Mouse (Mus musculus): ENCODE measurements around the gene Dip2b.

Dip2b gene

DNA sequence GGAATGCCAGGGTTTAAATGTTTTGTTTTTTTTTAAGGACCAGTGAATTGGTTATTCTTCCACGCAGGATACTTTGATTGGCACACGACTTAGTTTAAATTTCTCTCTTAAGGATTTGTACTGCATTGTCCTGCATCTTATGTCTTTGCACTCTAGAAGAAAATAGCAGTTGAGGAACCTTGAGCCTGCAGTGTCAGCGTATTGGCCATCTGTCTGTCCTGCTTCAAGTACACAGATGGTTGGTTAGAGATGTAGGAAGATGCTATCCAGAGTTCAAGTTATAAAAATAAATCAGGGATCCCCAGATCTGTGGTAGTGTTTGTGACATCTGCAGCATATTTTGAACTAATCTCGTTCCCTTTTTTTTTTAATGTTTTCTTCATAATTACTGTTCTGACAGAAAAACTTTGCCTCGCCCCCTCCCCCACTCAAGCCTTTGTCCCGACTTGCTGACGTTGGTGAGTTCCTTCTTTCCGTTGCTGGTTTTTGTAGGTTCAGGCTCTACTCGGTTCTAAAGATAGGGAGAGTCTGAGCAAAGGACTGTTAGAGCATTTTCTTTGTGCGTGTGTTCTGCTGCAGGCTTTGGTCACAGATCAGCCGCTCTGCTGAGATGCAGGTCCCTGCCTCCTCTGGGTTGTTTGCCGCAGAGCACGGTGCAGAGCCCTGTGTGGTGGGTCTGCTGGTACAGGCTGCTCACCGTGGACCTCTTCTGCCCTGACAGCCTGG lies 2.2 kb downstream of the Dip2b start:
- TF ChIP-seq GATA4 (IDR thresholded peaks at IDR 0.05; ENCODE audit: insufficient replicate concordance, low read length): no peak

DNA sequence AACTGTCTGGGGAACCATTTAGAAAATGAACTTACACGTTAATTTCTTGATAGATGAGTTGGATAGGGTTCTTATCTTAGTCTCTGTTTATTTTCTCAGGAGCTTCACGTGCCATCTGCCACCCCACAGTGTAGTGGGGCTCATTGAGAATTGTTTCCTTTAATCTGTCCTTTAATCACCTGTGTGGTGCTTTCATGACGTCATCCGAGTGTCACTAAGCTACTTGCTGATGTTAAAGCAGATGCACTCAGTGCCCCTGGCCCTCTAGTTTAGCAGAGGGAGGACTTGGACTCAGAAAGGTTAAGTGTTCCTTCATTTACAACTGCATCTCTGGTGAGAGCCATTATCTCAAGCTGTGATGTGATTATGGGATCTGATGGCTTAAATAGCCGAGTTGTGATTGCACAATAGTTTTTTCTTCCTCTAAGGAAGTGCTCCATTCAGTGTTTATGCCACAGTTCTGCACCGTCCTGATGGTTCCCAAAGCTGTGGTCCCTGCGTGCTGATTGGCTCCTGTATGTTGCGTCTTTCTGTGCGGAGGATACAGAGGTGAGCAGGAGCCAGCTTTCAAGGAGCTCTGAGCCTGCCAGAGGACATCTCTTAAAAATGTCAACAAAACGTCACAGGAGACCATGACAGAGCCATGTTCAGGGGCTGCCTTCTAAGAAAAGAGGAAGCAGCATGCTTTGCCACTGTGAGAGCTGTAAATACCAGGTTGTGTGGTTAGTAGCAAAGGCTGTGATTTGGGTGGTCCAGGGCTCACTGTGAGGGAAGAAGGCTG lies 3.0 kb downstream of the Dip2b start:
- TF ChIP-seq GATA4 (IDR thresholded peaks at IDR 0.05; ENCODE audit: insufficient replicate concordance, low read length): no peak

DNA sequence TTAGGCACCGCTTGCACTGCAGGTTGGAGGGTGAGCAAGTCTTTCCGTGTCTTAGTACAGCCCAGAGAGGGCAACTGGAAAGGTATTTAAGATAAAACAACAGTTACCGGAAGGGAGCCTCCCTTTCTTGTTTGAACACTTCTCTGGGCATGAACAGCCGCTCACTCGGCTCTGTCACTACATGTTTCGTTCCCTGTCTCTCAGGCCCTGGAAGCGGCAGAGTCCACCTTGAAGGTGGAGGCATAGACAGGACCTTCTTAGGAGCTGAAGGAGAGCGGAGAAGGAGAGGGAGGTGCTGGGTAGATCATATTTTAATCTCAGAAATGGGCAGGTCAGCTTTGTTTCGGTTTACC lies 3.6 kb downstream of the Dip2b start:
- TF ChIP-seq GATA4 (IDR thresholded peaks at IDR 0.05; ENCODE audit: insufficient replicate concordance, low read length): no peak

DNA sequence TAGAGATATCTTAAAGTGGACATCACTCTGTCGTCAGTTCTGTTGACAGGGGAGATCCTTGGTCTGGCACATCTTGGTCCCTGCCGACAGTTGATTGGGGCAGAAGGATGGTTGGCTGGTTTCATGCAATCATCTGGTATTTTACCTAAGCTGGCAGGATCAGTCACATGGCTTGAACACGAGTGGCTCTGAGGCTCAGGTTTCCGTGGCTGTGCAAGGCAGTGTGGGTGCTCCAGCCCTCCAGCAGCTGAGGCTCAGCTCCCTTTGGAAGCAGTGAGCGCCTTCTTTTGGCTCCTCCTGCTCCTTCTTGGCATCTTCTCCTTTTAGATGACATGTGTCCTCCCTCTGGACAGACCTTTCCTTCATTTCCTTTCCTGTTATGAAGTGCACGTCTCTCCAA lies 7.1 kb downstream of the Dip2b start:
- TF ChIP-seq GATA4 (IDR thresholded peaks at IDR 0.05; ENCODE audit: insufficient replicate concordance, low read length): no peak

DNA sequence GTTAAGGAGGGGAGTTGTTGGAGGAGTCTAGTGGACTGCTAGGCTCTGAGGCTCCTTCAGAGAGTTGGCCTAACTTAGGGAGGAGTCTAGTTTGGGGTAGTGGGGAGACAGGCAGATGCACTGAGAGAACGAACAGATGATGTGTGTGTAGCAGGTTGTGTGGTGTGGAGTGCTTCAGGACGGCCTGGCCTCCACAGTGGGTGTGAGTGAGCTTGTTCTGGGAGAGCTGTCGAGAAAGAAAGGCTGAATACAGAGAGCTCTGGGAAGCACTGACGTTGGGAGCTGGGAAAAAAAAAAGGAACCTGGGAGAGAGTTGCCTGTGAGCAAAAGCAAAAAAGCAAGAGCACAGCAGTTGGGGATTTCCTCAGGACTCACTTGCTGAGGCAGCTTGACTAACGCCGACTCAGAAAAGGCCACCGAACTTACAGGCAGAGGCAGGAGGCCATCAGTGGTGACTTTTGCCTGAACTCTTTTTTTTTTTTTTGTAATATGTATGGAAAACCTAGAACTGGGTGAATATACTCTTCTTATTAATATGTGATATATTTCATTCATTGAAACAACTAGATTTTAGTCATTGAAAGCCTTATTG lies 11.1 kb downstream of the Dip2b start:
- no peak for TF ChIP-seq GATA4 (IDR thresholded peaks at IDR 0.05; ENCODE audit: insufficient replicate concordance, low read length)

DNA sequence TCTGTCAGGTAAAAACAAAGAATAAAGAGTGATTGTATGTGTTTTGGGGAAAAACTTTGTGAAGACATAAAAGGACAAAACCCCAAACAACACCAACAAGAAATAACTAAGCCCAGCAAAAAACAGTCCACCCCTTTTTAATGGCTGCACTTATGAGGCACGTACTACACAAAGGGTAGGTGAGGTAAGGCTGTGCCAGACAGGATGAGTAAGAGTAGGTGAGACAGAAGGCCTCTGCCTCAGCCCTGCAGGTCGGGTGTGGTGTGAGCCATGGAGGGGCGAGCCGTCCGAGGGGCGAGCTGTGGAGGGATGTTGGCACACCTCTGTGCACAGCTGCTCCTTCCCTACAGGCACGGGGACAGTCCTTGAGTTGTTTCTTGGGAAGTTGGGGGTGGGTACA lies 12.5 kb downstream of the Dip2b start:
- TF ChIP-seq GATA4 (IDR thresholded peaks at IDR 0.05; ENCODE audit: insufficient replicate concordance, low read length): no peak

DNA sequence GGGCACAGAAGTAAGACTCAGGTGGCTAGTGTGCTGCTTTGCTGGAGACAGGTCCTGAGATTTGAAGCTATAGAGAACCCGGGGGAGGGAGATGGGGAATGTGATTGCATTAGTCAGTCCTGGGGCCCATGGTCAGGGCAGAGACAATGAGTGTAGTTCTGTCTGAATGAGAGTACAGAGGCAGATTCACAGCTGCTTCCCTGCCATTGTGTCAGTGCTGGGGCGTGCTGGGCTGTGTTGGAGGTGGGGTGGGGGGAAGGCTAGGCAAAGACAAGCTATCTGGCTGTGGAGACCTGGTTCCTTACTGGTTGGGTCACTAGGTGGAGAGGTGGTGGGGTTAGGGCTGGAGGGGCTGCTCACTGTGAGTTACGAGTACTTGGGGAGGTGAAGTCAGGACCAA lies 14.3 kb downstream of the Dip2b start:
- TF ChIP-seq GATA4 (IDR thresholded peaks at IDR 0.05; ENCODE audit: insufficient replicate concordance, low read length): no peak

DNA sequence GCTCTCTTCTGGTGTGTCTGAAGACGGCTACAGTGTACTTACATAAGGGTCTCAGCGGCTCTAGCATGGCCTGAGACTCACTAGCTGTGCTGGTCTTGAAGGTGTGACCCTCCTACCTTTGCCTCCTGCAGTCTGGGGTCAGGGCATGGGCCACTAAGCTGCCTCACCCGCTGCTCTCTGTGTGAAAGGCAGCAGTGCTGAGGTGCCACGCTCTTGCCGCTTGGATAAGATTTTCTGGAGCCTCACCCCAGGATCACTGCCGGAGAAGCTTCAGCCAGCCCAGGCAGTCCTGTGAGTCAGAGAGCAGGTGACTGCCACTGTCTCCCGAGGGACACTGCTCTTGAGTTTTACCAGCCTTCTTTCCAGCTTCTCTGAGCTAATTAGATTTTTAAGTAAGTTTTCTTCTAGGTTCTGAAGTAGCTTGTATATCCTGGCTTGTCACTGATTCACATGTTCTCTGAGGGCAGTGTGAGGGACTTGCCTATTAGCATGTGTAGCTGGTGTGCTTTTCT lies 18.0 kb downstream of the Dip2b start:
- TF ChIP-seq GATA4 (IDR thresholded peaks at IDR 0.05; ENCODE audit: insufficient replicate concordance, low read length): no peak

DNA sequence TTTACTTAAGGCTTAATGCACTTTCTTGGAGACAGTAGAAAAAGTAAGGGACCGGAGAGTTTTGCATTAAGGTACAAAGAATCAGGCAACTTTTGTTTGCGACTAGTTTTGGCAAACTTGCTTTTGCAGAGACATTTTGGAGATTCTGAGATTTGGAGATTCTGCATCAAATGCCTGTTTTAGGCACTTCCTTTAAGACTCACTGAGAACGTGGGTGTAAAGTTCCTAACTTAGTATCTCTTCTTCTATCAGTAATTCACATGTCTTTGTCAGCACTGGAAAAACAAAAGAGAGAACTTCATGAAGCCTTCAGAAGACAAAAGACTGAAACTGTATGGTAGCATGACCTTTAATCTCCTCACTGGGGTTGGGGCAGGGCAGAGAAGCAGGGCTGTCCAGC lies 19.2 kb downstream of the Dip2b start:
- TF ChIP-seq GATA4 (IDR thresholded peaks at IDR 0.05; ENCODE audit: insufficient replicate concordance, low read length): no peak

DNA sequence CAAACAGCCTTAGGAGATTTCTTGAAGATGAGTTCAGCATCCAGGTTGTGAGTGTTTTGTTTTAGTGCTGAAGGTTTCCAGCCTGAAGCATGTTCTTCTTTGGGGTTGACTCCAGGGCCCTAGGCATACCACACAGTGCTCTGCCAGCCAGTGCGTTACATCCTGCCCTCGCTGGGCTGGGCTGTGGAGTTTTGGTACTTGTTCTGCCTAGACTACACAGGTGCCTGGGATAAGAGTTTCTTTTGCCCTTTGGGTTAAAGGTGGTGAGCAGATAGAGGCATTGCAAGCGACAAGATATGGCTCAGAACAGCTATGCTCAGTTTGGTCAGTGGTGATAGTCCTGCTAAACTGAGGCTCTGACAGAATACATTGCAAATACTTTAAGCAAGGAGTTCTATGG lies 19.7 kb downstream of the Dip2b start:
- no peak for TF ChIP-seq GATA4 (IDR thresholded peaks at IDR 0.05; ENCODE audit: insufficient replicate concordance, low read length)

DNA sequence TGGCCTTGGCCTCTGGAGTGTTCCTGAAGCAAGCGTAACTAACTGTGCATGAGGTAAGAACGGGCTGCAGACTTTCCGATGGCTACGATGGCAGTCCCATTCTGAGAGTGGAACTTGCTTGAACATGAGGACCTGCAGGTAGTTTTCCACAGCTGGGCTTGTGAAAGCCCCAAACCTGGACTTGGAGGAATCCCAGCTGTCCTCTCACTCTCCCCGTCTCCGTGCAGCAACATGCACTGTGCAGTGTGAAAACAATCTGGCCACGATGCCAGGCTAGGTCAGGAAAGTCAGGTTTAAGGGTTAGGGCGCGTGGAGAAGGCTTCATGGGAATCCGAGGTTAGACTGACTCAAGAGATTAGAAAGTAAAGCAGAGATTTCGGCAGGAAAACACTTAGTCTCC lies 20.4 kb downstream of the Dip2b start:
- no peak for TF ChIP-seq GATA4 (IDR thresholded peaks at IDR 0.05; ENCODE audit: insufficient replicate concordance, low read length)

DNA sequence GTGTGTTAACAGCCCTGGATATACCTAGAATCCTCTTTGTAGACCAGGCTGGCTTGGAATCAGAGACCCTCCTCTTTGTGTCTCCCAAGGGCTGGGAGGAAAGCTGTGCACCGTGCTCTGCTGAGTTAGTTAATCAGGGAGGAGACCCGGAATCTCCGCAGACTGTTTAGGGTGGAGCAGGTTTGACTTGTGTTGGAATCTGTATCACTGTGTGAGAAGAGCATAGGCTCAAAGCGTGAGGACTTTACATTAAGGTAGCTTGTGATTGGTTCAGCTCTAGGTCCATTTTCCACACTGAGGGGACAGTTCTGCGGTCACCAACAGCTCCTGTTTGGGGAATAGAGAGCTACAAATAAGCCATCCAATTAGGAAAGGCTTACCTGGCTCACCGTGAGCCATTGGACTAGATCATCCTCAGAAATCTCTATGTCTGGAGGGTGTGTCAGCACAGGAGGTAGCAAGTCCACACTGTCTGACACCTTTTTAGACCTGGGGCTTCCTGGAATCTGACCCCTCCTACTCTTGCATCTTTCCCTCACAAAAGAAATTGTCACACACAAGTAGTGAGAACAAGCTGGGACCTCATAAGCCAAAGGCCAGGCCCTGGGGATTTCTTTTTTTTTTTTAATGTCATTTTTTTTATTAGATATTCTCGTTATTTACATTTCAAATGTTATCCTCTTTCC lies 21.3 kb downstream of the Dip2b start:
- TF ChIP-seq GATA4 (IDR thresholded peaks at IDR 0.05; ENCODE audit: insufficient replicate concordance, low read length): no peak

DNA sequence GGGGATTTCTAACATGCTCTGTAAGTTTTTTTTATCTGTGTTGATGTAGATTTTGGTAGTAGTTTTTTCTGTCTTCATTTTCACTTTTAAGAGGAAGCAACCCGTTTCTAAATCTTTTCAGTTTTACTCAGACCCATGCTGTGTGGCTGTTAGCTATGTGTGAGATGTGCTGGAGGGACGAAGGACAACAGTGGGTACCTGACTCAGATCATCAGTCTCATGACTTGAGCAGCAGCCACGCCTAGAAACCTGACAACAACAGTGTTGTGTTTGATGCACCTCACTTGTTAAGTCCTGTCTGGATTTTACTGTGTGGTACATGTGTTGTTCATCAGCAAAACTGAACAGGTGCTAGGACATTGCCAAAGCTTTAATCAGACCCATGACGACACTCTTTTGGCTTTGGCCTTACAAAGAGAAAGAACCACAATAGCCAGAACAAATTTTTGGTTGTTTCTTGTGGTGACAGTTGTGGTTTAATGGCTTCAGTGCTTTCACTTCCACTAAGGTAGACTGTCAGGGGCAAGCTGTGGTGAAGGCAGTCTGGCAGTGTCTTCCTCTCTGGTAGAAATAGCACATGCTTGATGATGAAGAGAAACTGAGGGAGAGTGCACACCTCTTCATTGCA lies 22.2 kb downstream of the Dip2b start:
- no peak for TF ChIP-seq GATA4 (IDR thresholded peaks at IDR 0.05; ENCODE audit: insufficient replicate concordance, low read length)

DNA sequence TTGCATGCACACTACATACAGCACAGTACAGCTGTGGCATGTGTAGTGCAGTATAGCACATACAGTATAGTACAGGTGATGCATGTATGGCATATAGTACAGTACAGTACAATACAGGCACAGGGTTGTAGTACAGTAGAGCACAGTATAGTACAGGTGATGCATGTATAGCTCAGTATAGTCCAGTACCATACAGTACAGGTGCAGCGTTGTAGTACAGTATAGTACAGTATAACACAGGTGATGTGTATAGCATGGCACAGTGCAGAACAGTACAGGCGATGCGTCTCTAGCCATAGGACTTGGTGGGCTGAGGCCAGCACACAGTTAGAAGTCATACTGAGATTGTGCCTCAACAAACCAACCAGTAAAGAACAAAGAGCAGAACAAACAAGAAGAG lies 22.9 kb downstream of the Dip2b start:
- TF ChIP-seq GATA4 (IDR thresholded peaks at IDR 0.05; ENCODE audit: insufficient replicate concordance, low read length): no peak

DNA sequence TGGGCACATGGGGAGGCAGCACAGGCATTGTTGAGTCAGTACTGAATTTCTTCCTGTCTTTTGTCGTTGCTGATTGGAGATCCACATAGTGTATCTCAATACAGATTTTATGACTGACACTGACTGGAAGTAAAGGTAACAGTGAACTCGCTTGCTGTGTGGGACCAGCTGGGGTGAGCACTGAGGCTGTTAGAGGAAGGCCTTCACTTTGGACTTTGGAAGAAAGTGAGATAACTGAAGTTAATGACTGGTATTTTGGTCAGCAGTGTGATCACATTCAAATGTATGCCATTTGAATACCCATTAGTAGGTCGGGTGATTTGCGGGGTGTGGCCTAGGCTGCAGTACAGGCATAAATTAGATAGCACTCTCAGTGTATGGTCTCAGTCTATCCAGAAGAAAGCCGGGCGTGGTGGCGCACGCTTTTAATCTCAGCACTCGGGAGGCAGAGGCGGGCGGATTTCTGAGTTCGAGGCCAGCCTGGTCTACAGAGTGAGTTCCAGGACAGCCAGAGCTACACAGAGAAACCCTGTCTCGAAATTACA lies 24.8 kb downstream of the Dip2b start:
- no peak for TF ChIP-seq GATA4 (IDR thresholded peaks at IDR 0.05; ENCODE audit: insufficient replicate concordance, low read length)
